ENCODE assay signal across 8 mouse cellular contexts in genomic region chr10:117149942-117150617, GRCm38 (mm10). TPM values are rescaled to one million over a fixed set of nuclear protein-coding genes. Genes with fewer than 3 reads are reported as not detected.
DNase-seq lines count a peak whose midpoint lies in the region; ATAC-seq lines count a peak whose summit lies in the region.

No protein-coding gene starts in this region.

- H3K27me3 ChIP-seq in forebrain, embryonic 15.5 days = peaks cover 8% of the 10 kb centered on the region
- no peaks in the 10 kb centered on the region for H3K27me3 ChIP-seq in kidney, embryonic 14.5 days (ENCODE audit: control insufficient read depth, insufficient read depth, low read length)

- peaks cover 33% of the 10 kb centered on the region for H3K4me1 ChIP-seq in forebrain, embryonic 15.5 days
- peaks cover 25% of the 10 kb centered on the region for H3K4me1 ChIP-seq in kidney, embryonic 14.5 days (ENCODE audit: control insufficient read depth, insufficient read depth, low read length)

- H3K4me2 ChIP-seq in forebrain, embryonic 15.5 days (replicated peaks) = peak overlapping the region; percentile 53
- H3K4me2 ChIP-seq in kidney, embryonic 14.5 days (replicated peaks; ENCODE audit: low read depth, low read length) = peak overlapping the region; percentile 83

- no peak for ATAC-seq in forebrain, embryonic 15.5 days (replicated peaks)
- ATAC-seq in kidney, embryonic 14.5 days (ENCODE audit: low FRiP score, low TSS enrichment) = no peak

- intact Hi-C loops in left cerebral cortex, postnatal 4 days (cut with DNase I) = loop anchor here (10.0 kb wide), 1 partner anchor 55 kb away; no protein-coding TSS in a partner anchor
- intact Hi-C loops in left cerebral cortex, postnatal 14 days (cut with DNase I) = loop anchor here (5.0 kb wide), 2 partner anchors 57 to 88 kb away; partner anchors contain the start of gene Cct2

- peak overlapping the region; percentile 18; the same call in 1 of the 2 replicates for H3K9ac ChIP-seq in forebrain, embryonic 15.5 days (replicated peaks)
- H3K9ac ChIP-seq in kidney, embryonic 14.5 days (ENCODE audit: low read depth, low read length) = peak overlapping the region; percentile 34

- WGBS in forebrain, embryonic 15.5 days = 2% methylated on average over 23 of the region's 23 CpGs
- under 1% methylated on average over 23 of the region's 23 CpGs for WGBS in kidney, embryonic 14.5 days

- DNase-seq in left cerebral cortex, postnatal 4 days = peak; percentile 38
- no peak for DNase-seq in left cerebral cortex, postnatal 14 days (ENCODE audit: low spot score in 2 of 2)
- DNase-seq in cerebellum, adult 11 months = peak; percentile 40
- peak; percentile 50 for DNase-seq in lung, postnatal 36 days
- DNase-seq in retina, embryonic 14.5 days (ENCODE audit: low spot score) = peak; percentile 36
- no peak for DNase-seq in frontal cortex, postnatal 25 days (ENCODE audit: low spot score in 2 of 2)

- H3K27ac ChIP-seq in forebrain, embryonic 15.5 days (replicated peaks) = no peak overlapping the region
- H3K27ac ChIP-seq in kidney, embryonic 14.5 days (ENCODE audit: low read depth, low read length) = no peak overlapping the region

- peak overlapping the region; percentile 32 for H3K4me3 ChIP-seq in forebrain, embryonic 15.5 days
- H3K4me3 ChIP-seq in kidney, embryonic 14.5 days (ENCODE audit: low read length) = peak overlapping the region; percentile 42

- no peaks in the 10 kb centered on the region for H3K36me3 ChIP-seq in forebrain, embryonic 15.5 days
- H3K36me3 ChIP-seq in kidney, embryonic 14.5 days (ENCODE audit: control insufficient read depth, insufficient read depth, low read length) = no peaks in the 10 kb centered on the region

- no peaks in the 10 kb centered on the region for H3K9me3 ChIP-seq in forebrain, embryonic 15.5 days
- no peaks in the 10 kb centered on the region for H3K9me3 ChIP-seq in kidney, embryonic 14.5 days (ENCODE audit: control insufficient read depth, low read length)

RNA-seq across cellular contexts. Expression of gene Frs2, which starts 1.7 kb away (rescaled TPM):
- 10 to 100 TPM; 30.6 to 32.0 TPM for total RNA-seq in left cerebral cortex, postnatal 4 days (2021)
- 10 to 100 TPM; 28.3 to 29.3 TPM for total RNA-seq in left cerebral cortex, postnatal 14 days (2021)
- polyA plus RNA-seq in forebrain, embryonic 15.5 days (2015; fragmentation: Nextera tagmentation; extraction: Ambion mirVana) = 20.0 and 23.7 TPM in 2 replicates
- 25.4 and 28.0 TPM in 2 replicates for polyA plus RNA-seq in kidney, embryonic 14.5 days (2014; fragmentation: Nextera tagmentation; extraction: Ambion mirVana)

Comparison
In these comparisons a context has a peak if more than half of its experiments do, and no peak if none do; other contexts are left out.
1. DNase-seq: peak in left cerebral cortex, postnatal 4 days (single experiment), cerebellum, adult 11 months (single experiment), lung, postnatal 36 days (single experiment) and retina, embryonic 14.5 days (single experiment); none in left cerebral cortex, postnatal 14 days (0 of 2) and frontal cortex, postnatal 25 days (0 of 2).